Mouse (Mus musculus): ENCODE data around the gene Pnpla2. TPM values are rescaled to one million over a fixed set of nuclear protein-coding genes. Genes with fewer than 3 reads are reported as not detected.

Gene Pnpla2
- polyA plus RNA-seq, 1 experiment: 436 TPM

DNA sequence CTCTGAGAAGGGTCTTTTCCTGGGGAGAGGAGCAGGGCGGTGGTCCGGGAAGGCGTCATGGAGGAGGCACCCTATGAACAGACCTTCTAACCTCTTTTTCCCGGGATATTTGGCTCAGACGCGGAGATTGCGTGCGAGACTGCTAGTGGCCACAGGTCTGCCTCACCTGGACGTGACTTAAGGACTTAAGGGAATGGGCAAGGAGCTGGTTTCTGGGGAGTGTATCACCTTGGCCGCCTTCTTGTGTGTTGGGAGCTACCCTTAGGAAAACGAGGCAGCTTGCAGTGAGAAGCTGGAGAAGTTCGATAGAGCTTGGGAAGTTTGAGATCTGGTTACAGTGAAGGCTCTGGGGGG is 20.8 kb downstream of the Pnpla2 start:
- Histone ChIP-seq H3K27me3 (ENCODE audit: control insufficient read depth, insufficient read depth, low read length) (no peaks in the 10 kb centered on the region), H3K36me3 (ENCODE audit: control insufficient read depth, insufficient read depth, low read length) (no peaks in the 10 kb centered on the region), H3K4me3 (ENCODE audit: control insufficient read depth, low read depth, low read length) (peak overlapping the region; percentile 92), H3K27ac (ENCODE audit: control insufficient read depth, insufficient read depth, low read depth, low read length) (peak overlapping the region; percentile 86), H3K4me1 (ENCODE audit: control insufficient read depth, insufficient read depth, low read length) (peaks cover 23% of the 10 kb centered on the region)
- TF ChIP-seq CTCF (IDR thresholded peaks at IDR 0.05; ENCODE audit: control insufficient read depth, insufficient read depth, insufficient replicate concordance, low read depth, low read length) (no peak), POLR2A (IDR thresholded peaks at IDR 0.05; ENCODE audit: control insufficient read depth, low read depth, low read length) (no peak)

DNA sequence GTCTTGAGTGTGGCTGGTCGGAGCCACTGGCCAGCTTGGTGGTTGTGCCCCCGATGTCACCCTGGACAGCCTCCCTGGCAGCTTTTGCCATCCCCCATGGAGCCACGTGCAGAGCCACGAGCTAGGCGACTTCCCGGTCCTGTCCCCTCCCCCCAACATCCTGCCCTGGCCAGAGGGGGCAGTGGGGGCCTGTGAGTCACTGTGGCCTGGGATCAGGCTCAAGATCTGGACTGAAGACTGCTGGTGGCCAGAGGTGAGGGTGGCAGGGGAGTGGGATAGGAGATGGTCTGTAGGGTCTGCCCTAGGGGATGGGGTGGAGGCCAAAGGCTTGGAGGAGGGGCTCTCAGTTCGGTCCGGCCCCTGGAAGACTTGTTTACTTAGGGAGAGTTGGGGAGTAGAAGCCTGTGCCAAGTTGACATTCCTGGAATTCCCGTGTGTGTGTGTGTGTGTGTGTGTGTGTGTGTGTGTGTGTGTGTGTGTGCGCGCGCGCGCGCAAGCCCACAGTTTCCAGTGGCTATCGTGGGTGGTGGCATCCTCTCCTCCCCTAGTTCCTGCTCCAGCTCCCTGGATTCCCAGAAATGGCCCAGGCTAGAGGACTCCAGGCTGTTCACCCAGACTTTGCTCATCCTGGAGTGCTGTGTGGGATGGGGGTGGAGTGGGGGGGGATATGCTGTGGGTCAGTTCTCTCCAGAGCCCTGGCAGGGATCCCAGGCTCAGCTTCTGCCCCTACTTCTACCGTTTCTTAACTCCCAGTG is 21.4 kb downstream of the Pnpla2 start:
- H3K27ac ChIP-seq (ENCODE audit: control insufficient read depth, insufficient read depth, low read depth, low read length): peak overlapping the region; percentile 86
- H3K36me3 ChIP-seq (ENCODE audit: control insufficient read depth, insufficient read depth, low read length): no peaks in the 10 kb centered on the region
- peak overlapping the region; percentile 92 for H3K4me3 ChIP-seq (ENCODE audit: control insufficient read depth, low read depth, low read length)
- TF ChIP-seq POLR2A (IDR thresholded peaks at IDR 0.05; ENCODE audit: control insufficient read depth, low read depth, low read length) (no peak; the same call in 1 of the 2 replicates), CTCF (IDR thresholded peaks at IDR 0.05; ENCODE audit: control insufficient read depth, insufficient read depth, insufficient replicate concordance, low read depth, low read length) (no peak)
- peaks cover 26% of the 10 kb centered on the region for H3K4me1 ChIP-seq (ENCODE audit: control insufficient read depth, insufficient read depth, low read length)
- no peaks in the 10 kb centered on the region for H3K27me3 ChIP-seq (ENCODE audit: control insufficient read depth, insufficient read depth, low read length)

DNA sequence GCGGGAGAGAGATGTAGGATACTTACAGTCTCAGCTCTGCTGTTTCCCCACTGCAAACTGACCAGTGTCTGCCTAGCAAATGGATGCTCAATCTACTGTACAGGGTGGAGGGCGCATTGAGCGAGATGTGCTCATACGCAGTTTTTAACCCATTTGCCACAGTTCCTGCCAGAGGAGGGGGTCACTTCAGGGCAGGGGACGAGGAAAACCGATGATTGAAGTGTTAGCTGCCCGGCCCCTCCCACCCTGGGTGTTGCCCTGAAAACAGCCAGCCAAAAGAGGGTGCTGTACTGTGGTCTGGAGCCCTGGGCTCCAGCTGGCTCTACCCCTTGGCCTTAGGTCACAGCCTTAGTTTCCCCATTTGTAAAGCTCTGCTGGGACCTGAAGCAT is 22.0 kb downstream of the Pnpla2 start:
- H3K36me3 ChIP-seq (ENCODE audit: control insufficient read depth, insufficient read depth, low read length): no peaks in the 10 kb centered on the region
- peak overlapping the region; percentile 86 for H3K27ac ChIP-seq (ENCODE audit: control insufficient read depth, insufficient read depth, low read depth, low read length)
- peak overlapping the region; percentile 92 for H3K4me3 ChIP-seq (ENCODE audit: control insufficient read depth, low read depth, low read length)
- TF ChIP-seq CTCF (IDR thresholded peaks at IDR 0.05; ENCODE audit: control insufficient read depth, insufficient read depth, insufficient replicate concordance, low read depth, low read length) (no peak), POLR2A (IDR thresholded peaks at IDR 0.05; ENCODE audit: control insufficient read depth, low read depth, low read length) (no peak)
- peaks cover 30% of the 10 kb centered on the region for H3K4me1 ChIP-seq (ENCODE audit: control insufficient read depth, insufficient read depth, low read length)
- no peaks in the 10 kb centered on the region for H3K27me3 ChIP-seq (ENCODE audit: control insufficient read depth, insufficient read depth, low read length)

DNA sequence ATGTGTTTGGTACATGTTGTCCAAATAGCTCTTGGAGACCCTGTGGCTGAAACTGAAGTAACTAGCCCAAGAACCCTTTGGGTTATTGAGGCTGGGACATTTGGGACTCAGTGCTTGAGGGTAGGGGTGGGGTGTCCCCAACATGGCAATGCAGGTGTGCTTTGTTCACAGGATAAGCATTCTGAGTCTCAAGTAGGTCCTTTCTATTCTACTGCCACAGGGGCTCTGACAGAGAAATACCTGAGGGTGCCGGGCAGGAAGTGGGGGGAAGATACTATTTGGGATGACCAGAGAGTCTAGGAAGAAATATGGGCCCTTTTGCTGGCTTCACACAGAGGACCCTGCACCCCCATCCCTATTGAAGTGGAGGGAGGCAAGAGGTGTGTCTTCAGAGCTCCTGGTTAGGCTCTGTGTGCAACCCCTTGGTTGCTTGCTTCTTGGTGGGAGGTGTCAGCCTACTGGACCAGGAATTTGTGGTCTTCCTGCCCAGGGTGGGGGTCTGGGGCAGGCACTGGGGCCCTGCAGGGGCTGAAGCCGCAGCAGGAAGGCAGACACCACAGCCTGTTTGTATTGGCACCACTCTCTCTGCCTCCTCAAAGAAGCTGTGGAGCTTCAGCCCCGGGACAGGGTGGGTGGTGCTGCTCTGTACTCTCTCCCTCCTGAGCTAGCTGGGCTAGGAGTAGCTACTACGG is 22.7 kb downstream of the Pnpla2 start:
- Histone ChIP-seq H3K36me3 (ENCODE audit: control insufficient read depth, insufficient read depth, low read length) (no peaks in the 10 kb centered on the region), H3K27me3 (ENCODE audit: control insufficient read depth, insufficient read depth, low read length) (no peaks in the 10 kb centered on the region), H3K27ac (ENCODE audit: control insufficient read depth, insufficient read depth, low read depth, low read length) (peak overlapping the region; percentile 86), H3K4me3 (ENCODE audit: control insufficient read depth, low read depth, low read length) (no peak overlapping the region), H3K4me1 (ENCODE audit: control insufficient read depth, insufficient read depth, low read length) (peaks cover 37% of the 10 kb centered on the region)
- TF ChIP-seq POLR2A (IDR thresholded peaks at IDR 0.05; ENCODE audit: control insufficient read depth, low read depth, low read length) (no peak), CTCF (IDR thresholded peaks at IDR 0.05; ENCODE audit: control insufficient read depth, insufficient read depth, insufficient replicate concordance, low read depth, low read length) (no peak)

DNA sequence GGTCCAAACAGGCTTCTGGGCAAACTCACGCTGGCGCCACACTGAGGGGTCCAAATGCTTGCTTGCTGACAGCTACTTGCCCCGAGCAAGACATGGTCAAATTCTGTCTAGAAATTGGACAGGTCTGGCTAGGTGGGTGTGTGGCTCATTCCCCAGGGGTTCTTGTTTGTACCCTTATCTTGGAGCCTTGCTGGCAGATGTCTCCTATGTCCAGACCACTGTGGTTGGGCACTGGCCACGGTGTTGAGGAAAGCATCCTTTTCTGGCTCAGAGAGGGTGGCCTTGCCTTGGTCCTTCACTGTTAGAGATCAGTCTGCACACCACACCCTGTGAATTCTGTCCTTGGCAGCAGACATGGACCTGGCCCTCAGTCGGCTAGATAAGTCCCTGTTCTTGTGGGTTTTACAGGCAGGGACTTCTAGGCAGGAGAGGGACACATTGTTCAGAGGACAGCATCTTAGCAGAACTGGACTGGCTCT is 23.3 kb downstream of the Pnpla2 start:
- TF ChIP-seq CTCF (IDR thresholded peaks at IDR 0.05; ENCODE audit: control insufficient read depth, insufficient read depth, insufficient replicate concordance, low read depth, low read length) (no peak), POLR2A (IDR thresholded peaks at IDR 0.05; ENCODE audit: control insufficient read depth, low read depth, low read length) (no peak)
- H3K27me3 ChIP-seq (ENCODE audit: control insufficient read depth, insufficient read depth, low read length): no peaks in the 10 kb centered on the region
- H3K4me3 ChIP-seq (ENCODE audit: control insufficient read depth, low read depth, low read length): no peak overlapping the region
- H3K36me3 ChIP-seq (ENCODE audit: control insufficient read depth, insufficient read depth, low read length): no peaks in the 10 kb centered on the region
- peak overlapping the region; percentile 86 for H3K27ac ChIP-seq (ENCODE audit: control insufficient read depth, insufficient read depth, low read depth, low read length)
- H3K4me1 ChIP-seq (ENCODE audit: control insufficient read depth, insufficient read depth, low read length): peaks cover 39% of the 10 kb centered on the region

DNA sequence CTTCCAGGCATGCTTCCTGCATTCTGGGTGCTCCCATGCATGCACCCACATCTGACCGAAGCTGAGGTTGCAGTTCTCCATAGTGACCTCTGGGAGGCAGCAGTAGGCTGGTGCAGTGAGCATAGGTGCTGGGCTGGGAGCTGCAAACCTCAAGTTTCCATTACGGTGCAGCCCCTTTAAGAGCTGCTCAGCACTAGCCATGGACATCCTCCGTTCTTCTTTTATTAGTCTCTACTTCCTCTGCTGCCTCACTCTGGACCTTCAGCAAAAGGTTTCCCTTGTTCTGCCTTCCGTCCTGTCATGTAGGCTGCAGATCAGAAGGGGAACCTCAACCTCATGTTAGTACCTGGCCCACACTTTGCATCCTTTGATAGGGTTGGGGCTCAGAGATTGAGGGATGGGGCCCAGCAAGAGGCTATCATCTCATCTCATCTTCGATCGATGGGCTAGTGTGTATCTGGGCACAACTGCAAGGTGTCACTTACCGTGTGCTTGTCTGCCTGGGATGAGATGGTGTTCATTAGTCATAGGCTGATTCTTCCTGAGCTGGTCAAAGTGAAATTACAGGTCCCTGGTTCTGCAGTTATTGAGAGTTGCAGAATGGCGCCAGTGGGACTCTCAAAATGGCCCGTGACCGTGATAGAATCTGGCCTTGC is 26.0 kb downstream of the Pnpla2 start:
- no peak overlapping the region for H3K27ac ChIP-seq (ENCODE audit: control insufficient read depth, insufficient read depth, low read depth, low read length)

More for the DNA sequence above, 26.0 kb downstream of the Pnpla2 start:
- TF ChIP-seq CTCF (IDR thresholded peaks at IDR 0.05; ENCODE audit: control insufficient read depth, insufficient read depth, insufficient replicate concordance, low read depth, low read length) (peak; percentile 91; the same call in 1 of the 2 replicates), POLR2A (IDR thresholded peaks at IDR 0.05; ENCODE audit: control insufficient read depth, low read depth, low read length) (no peak)
- Histone ChIP-seq H3K4me3 (ENCODE audit: control insufficient read depth, low read depth, low read length) (no peak overlapping the region), H3K27me3 (ENCODE audit: control insufficient read depth, insufficient read depth, low read length) (no peaks in the 10 kb centered on the region), H3K36me3 (ENCODE audit: control insufficient read depth, insufficient read depth, low read length) (no peaks in the 10 kb centered on the region), H3K4me1 (ENCODE audit: control insufficient read depth, insufficient read depth, low read length) (peaks cover 27% of the 10 kb centered on the region)
